24 mouse cellular contexts compared by ENCODE assay signal in the genomic region with DNA sequence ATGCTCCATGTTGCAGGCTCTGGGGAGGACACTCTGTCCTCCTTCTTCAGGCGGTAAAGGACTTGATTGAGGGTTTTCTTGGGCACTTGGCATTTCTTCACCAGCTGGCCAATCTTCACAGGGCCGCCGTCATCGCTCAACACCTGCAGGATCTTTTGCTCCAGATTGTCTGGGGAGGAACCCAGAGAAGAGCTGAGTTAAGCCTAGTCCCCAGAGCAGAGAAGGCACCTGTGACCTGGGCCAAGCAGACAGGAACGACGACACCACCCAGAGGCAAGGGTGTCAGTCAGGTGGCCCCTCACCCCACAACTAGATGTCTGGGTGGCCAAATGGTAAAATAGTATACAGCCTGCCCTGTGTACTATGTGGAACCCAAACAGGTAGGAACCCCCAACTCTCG. TPM values are rescaled to one million over a fixed set of nuclear protein-coding genes. Genes with fewer than 3 reads are reported as not detected.
DNase-seq lines count a peak whose midpoint lies in the region; ATAC-seq and TF ChIP-seq lines count a peak whose summit lies in the region.
"Had no signal": no experiment of that assay in that cellular context is flagged by ENCODE, and none has a peak within 500 bp of the region (broad histone marks: within the 10 kb centered on the region; RNA-seq: fewer than 3 reads in every experiment).

No protein-coding gene starts in this region.

- TF ChIP-seq CTCF in forebrain, postnatal 0 days (IDR thresholded peaks at IDR 0.05; ENCODE audit: low read depth): no peak

- 92% methylated on average over 7 of the region's 7 CpGs for WGBS in forebrain, embryonic 11.5 days
- WGBS in forebrain, postnatal 0 days: 88% methylated on average over 7 of the region's 7 CpGs
- 87% methylated on average over 7 of the region's 7 CpGs for WGBS in kidney, embryonic 16.5 days

- ATAC-seq in forebrain, embryonic 11.5 days (replicated peaks; ENCODE audit: low FRiP score): no peak
- no peak for ATAC-seq in forebrain, postnatal 0 days
- ATAC-seq in kidney, embryonic 16.5 days (ENCODE audit: low FRiP score, low TSS enrichment): no peak

- H3K36me3 ChIP-seq in forebrain, embryonic 11.5 days (ENCODE audit: control insufficient read depth, insufficient read depth, low read length): no peaks in the 10 kb centered on the region
- H3K36me3 ChIP-seq in forebrain, postnatal 0 days (ENCODE audit: insufficient read depth): no peaks in the 10 kb centered on the region
- no peaks in the 10 kb centered on the region for H3K36me3 ChIP-seq in kidney, embryonic 16.5 days (ENCODE audit: insufficient read depth, low read length)
- H3K36me3 ChIP-seq: embryonic facial prominence, embryonic 13.5 days; hindbrain, embryonic 12.5 days had no signal

- peak; percentile 29 for DNase-seq in forebrain, embryonic 11.5 days (ENCODE audit: low spot score)
- DNase-seq in forebrain, postnatal 0 days: no peak
- DNase-seq in kidney, adult 18-20 months: peak; percentile 1
- DNase-seq in testis, postnatal 10 days (ENCODE audit: low spot score): peak; percentile 27
- no peak for DNase-seq in testis, postnatal 14 days (ENCODE audit: low spot score)
- DNase-seq in Muller cell, postnatal 12 days (ENCODE audit: inconsistent ontology term): peak; percentile 2
- DNase-seq in right cerebral cortex, postnatal 14 days: no peak
- DNase-seq: adrenal gland, postnatal 25 days; cerebellum, adult 11 months; cerebellum, postnatal 10 days; gastrocnemius, adult 2 months; lung, postnatal 14 days; retina, postnatal 1 day; right cerebral cortex, postnatal 4 days; thymus, adult 2 months had no signal

- H3K27me3 ChIP-seq in forebrain, embryonic 11.5 days (ENCODE audit: control insufficient read depth, insufficient read depth, low read length): no peaks in the 10 kb centered on the region
- no peaks in the 10 kb centered on the region for H3K27me3 ChIP-seq in forebrain, postnatal 0 days (ENCODE audit: insufficient read depth, low read length)
- H3K27me3 ChIP-seq in kidney, embryonic 16.5 days (ENCODE audit: insufficient read depth, low read length): no peaks in the 10 kb centered on the region
- H3K27me3 ChIP-seq: embryonic facial prominence, embryonic 13.5 days; hindbrain, embryonic 12.5 days had no signal

- no peak overlapping the region for H3K9ac ChIP-seq in forebrain, embryonic 11.5 days (ENCODE audit: low read length)
- H3K9ac ChIP-seq in forebrain, postnatal 0 days: no peak overlapping the region
- H3K9ac ChIP-seq in kidney, embryonic 16.5 days (replicated peaks; ENCODE audit: low read length): no peak overlapping the region
- H3K9ac ChIP-seq: embryonic facial prominence, embryonic 13.5 days; hindbrain, embryonic 12.5 days had no signal

- no peak overlapping the region for H3K27ac ChIP-seq in forebrain, embryonic 11.5 days (ENCODE audit: low read depth, low read length)
- H3K27ac ChIP-seq in forebrain, postnatal 0 days (ENCODE audit: low read depth, low read length): no peak overlapping the region
- H3K27ac ChIP-seq in kidney, embryonic 16.5 days (ENCODE audit: low read length): no peak overlapping the region
- H3K27ac ChIP-seq: embryonic facial prominence, embryonic 13.5 days; gastrocnemius, adult 2 months; hindbrain, embryonic 12.5 days had no signal

- no peaks in the 10 kb centered on the region for H3K4me1 ChIP-seq in forebrain, embryonic 11.5 days (replicated peaks; ENCODE audit: control insufficient read depth, insufficient read depth, low read length)
- no peaks in the 10 kb centered on the region for H3K4me1 ChIP-seq in forebrain, postnatal 0 days (ENCODE audit: insufficient read depth)
- H3K4me1 ChIP-seq in kidney, embryonic 16.5 days (ENCODE audit: insufficient read depth, low read length): peaks cover 5% of the 10 kb centered on the region; the same call in 1 of the 2 replicates
- H3K4me1 ChIP-seq: embryonic facial prominence, embryonic 13.5 days; hindbrain, embryonic 12.5 days had no signal

- H3K4me3 ChIP-seq in forebrain, embryonic 11.5 days (ENCODE audit: low read depth, low read length): no peak overlapping the region
- no peak overlapping the region for H3K4me3 ChIP-seq in forebrain, postnatal 0 days (ENCODE audit: low read depth, low read length)
- no peak overlapping the region for H3K4me3 ChIP-seq in kidney, embryonic 16.5 days (ENCODE audit: low read length)
- H3K4me3 ChIP-seq: embryonic facial prominence, embryonic 13.5 days; gastrocnemius, adult 2 months; hindbrain, embryonic 12.5 days had no signal

- H3K9me3 ChIP-seq in forebrain, embryonic 11.5 days (ENCODE audit: control insufficient read depth, low read length): no peaks in the 10 kb centered on the region
- no peaks in the 10 kb centered on the region for H3K9me3 ChIP-seq in forebrain, postnatal 0 days (ENCODE audit: low read length)
- H3K9me3 ChIP-seq in kidney, embryonic 16.5 days (ENCODE audit: low read length): no peaks in the 10 kb centered on the region

- H3K4me2 ChIP-seq in forebrain, embryonic 11.5 days (ENCODE audit: low read depth, low read length, severe bottlenecking): no peak overlapping the region
- no peak overlapping the region for H3K4me2 ChIP-seq in forebrain, postnatal 0 days (ENCODE audit: low read depth)
- no peak overlapping the region for H3K4me2 ChIP-seq in kidney, embryonic 16.5 days (replicated peaks; ENCODE audit: low read depth, low read length)
- H3K4me2 ChIP-seq: embryonic facial prominence, embryonic 13.5 days; hindbrain, embryonic 12.5 days had no signal

RNA-seq across cellular contexts. Expression of a gene that starts 1.9 kb away (rescaled TPM):
- not detected in 2 replicates for polyA plus RNA-seq in forebrain, embryonic 11.5 days (2014; fragmentation: Nextera tagmentation; extraction: Ambion mirVana)
- total RNA-seq in forebrain, postnatal 0 days (2014; rRNA removed): 0.52 TPM in 1 of 2 replicates, not detected in the other
- polyA plus RNA-seq in forebrain, postnatal 0 days (2015; fragmentation: Nextera tagmentation; extraction: Ambion mirVana): 0.44 and 0.45 TPM in 2 replicates
- 0.67 TPM in 1 of 2 replicates, not detected in the other for polyA plus RNA-seq in kidney, embryonic 16.5 days (2015; fragmentation: Nextera tagmentation; extraction: Ambion mirVana)
- total RNA-seq: gastrocnemius, adult 2 months; layer of hippocampus, postnatal 14 days; left cerebral cortex, postnatal 14 days; MEL; midbrain, postnatal 0 days had no signal
- polyA plus RNA-seq: kidney, embryonic 14.5 days had no signal

RNA-seq across cellular contexts. Expression of a gene that starts 59.5 kb away (rescaled TPM):
- 3.3 and 3.6 TPM in 2 replicates for polyA plus RNA-seq in forebrain, embryonic 11.5 days (2014; fragmentation: Nextera tagmentation; extraction: Ambion mirVana)
- total RNA-seq in forebrain, postnatal 0 days (2014; rRNA removed): 6.9 and 8.5 TPM in 2 replicates
- 2.5 and 3.1 TPM in 2 replicates for polyA plus RNA-seq in forebrain, postnatal 0 days (2015; fragmentation: Nextera tagmentation; extraction: Ambion mirVana)
- polyA plus RNA-seq in kidney, embryonic 16.5 days (2015; fragmentation: Nextera tagmentation; extraction: Ambion mirVana): 4.3 and 4.8 TPM in 2 replicates
- total RNA-seq: granulocyte monocyte progenitor cell, adult 5-6 weeks; MEL had no signal

Comparison
In these comparisons a context has a peak if more than half of its experiments do, and no peak if none do; other contexts are left out.
1. DNase-seq: peak in forebrain, embryonic 11.5 days (single experiment), kidney, adult 18-20 months (single experiment), testis, postnatal 10 days (single experiment) and Muller cell, postnatal 12 days (single experiment); none in forebrain, postnatal 0 days (single experiment), testis, postnatal 14 days (single experiment) and right cerebral cortex, postnatal 14 days (single experiment).